Mouse (Mus musculus) hindlimb bud, embryonic 11.5 days (tissue): ENCODE results near the gene Ankrd39.

Experiments
- DNase-seq: peaks from one replicate; pipeline ENCODE4 v3.0.0-alpha.2; 2012; ENCODE audit warnings: low read depth, low spot score; ENCODE audit errors: extremely low spot score

Gene Ankrd39

DNA sequence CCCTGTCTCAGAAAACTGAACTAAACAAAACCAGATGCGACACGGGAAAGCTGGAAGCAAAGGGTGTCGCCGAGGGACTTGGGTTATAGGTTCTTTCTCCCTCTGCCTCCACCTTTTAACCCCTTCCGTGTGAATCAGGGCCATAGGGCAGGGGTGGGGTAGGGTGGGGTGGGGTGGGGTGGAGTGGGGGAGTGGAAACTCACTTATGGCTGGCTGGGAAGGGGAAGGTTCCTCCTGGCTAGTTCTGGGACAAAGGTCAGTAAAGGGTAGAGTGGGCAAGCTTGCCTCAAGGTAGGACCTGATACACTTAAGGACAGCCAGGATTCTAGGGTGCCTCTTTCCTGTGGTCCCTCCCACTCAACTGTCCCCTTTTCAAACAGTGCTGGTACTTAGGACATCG lies 53.9 kb downstream of the Ankrd39 start:
- DNase-seq: no peak

DNA sequence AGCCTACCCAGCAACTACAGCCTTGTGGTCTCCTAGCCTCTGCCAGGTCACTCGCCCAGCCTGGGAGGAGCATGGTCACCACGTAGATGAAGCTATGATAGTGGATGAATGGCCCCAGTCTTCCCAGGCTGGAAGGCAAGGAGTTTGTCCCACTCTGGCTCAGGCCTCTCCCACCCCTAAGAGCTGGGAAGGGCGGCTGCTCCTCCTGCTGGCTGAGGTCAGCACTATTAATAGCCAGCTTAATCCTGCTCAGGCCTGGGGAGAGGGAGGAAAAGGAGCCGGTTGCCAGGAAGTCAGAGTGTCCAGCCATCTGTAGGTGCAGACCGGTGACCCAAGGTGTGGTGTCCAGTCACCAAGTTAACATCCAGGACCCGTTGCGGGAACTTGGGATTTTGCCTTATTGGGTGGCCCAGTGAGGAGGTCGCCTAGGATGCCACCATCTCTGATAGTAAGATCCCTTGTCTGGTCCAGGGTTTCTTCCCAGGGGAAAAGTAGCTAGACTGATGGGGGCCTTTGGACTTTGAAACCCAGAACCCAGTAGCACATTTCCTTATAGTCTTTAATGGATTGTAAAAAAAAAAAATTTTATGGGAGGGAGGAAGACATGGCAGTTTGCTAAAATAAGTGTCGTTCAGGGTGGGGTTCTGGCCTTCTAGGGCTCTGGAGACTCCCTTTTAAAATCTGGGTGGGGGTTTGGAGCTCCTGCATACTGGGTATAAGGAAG lies 54.7 kb downstream of the Ankrd39 start:
- DNase-seq: no peak

DNA sequence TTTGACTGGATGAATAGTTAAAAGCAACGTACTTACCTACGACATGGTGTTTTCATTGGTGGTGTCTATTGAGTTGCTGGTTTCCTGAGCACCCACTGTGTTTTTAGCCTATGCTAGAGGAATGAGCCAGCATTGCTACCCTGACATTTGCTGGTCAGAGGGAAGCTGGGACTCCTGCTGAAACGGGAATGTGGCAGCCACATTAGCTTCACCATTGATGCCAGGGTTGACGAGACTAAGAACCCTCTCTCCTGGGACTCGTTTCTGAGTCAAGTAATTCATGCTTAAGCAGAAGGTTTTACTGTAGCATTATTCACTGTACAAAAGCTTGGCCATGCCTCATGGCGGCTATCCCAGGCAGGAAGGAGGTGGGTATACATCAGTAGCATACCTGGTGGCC lies 57.6 kb downstream of the Ankrd39 start:
- DNase-seq: no peak
